Mouse (Mus musculus) spleen, postnatal 10 days (tissue): ENCODE data around the gene Ddx49.

Source experiments
- DNase-seq, 2 experiments: peaks; one replicate each; pipeline ENCODE4 v3.0.0; 2021 to 2022; ENCODE audit warnings: low spot score in 2 of 2

Gene Ddx49

DNA sequence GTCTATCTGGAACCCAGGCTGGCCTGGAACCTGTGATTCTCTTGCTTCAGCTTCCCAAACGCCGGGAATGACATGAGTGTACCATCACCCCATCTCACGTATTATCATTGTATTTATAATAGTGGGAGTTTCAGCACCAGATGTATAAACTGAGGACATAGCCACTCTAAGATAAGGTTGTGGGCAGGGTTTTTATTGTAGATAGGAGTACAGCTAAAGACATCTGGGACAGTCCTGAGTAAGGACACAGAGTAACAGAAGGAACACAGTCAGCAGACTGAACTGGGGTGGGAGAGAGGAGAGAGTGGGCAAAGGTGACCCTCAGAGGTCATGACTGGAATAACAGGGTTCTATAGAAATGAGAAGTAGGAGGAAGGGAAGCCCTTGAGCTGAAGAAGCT lies 34.6 kb downstream of the Ddx49 start:
- DNase-seq = no peak

GRCm38 (mm10) chr8:70259043-70259442 lies 43.2 kb downstream of the Ddx49 start:
- DNase-seq = peak in 1 of 2 experiments; percentile 35

DNA sequence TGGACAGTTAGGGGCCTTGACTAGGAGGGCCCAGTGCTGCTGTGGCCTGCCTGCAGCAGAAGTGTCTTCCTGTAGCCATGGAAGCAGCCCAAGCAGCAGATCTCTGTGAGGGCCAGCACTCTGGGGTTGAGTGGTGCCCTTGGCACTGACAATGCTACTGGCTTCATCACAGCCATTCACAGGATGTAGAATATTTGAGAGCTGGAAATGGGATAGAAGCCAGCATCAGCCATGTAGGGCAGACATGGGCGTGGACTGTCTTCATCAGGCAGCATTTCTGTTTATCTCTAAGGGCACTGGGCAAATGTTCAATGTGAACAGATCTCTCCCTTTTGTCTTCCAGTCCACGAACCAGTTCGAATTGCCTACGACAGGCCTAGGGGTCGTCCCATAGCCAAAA lies 43.7 kb downstream of the Ddx49 start:
- DNase-seq = no peak

- no peak for DNase-seq
Measured at GRCm38 (mm10) chr8:70257456-70257855, 44.8 kb downstream of the Ddx49 start.

GRCm38 (mm10) chr8:70254628-70255027 lies 47.7 kb downstream of the Ddx49 start:
- no peak for DNase-seq

- no peak for DNase-seq
Measured at GRCm38 (mm10) chr8:70247841-70248240, 54.4 kb downstream of the Ddx49 start.

DNA sequence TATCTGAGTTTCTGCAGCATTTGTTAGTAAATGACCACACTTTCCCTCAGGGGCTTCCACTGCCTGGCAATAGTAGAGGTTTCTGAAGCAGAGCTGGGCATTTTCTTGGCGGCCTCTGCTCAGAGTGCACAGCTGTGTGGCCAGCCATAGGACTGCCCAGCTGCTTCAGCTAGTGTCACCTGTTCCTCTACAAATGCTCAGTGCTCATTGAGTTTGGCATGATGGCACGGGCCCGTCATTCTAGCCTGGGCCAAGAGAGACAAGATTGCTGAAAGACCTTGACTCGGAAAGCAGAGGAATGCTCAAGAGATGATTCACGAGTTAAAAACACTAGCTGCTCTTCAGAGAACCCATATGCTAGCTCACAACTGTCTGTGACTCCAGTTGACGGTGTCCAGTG lies 55.7 kb downstream of the Ddx49 start:
- no peak for DNase-seq
